Mouse (Mus musculus): ENCODE results near the gene Hapln2. TPM values are rescaled to one million over a fixed set of nuclear protein-coding genes. Genes with fewer than 3 reads are reported as not detected.

The Hapln2 gene
- polyA plus RNA-seq, 1 experiment from 2014 or later, result 0.18 TPM

DNA sequence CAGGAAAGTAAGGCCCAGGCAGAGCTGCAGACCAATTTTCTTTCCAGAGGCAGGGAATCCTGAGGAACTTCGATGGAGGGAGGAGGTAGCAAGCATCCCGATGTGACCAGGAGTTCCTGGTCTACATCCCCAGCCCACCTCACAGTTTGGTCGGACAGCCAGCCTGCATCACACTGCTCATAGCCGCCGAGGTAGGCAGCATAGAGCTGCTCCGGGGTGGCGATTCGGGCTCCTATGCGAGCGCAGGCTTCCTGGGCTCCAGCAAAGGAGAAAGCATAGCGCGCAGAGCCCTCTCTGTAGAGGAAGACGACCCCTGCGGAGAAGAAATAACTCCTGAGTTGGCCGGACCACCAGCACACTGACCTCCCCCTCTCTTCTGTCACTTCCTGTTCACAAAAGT is 31.0 kb downstream of the Hapln2 start:
- Histone ChIP-seq H3K4me2 (ENCODE audit: low read depth, low read length) (no peak overlapping the region), H3K27me3 (ENCODE audit: control insufficient read depth, insufficient read depth, low read length) (peaks cover 85% of the 10 kb centered on the region), H3K9me3 (replicated peaks; ENCODE audit: control insufficient read depth, low read length) (no peaks in the 10 kb centered on the region), H3K4me3 (replicated peaks; ENCODE audit: low read length) (no peak overlapping the region), H3K36me3 (ENCODE audit: control insufficient read depth, insufficient read depth, low read length) (no peaks in the 10 kb centered on the region), H3K9ac (ENCODE audit: low read length) (no peak overlapping the region), H3K4me1 (ENCODE audit: control insufficient read depth, insufficient read depth, low read length) (peaks cover 11% of the 10 kb centered on the region), H3K27ac (ENCODE audit: low read length) (no peak overlapping the region)
- ATAC-seq (ENCODE audit: insufficient read depth, low FRiP score), result no peak
- 5% methylated on average over 15 of the region's 15 CpGs for WGBS

DNA sequence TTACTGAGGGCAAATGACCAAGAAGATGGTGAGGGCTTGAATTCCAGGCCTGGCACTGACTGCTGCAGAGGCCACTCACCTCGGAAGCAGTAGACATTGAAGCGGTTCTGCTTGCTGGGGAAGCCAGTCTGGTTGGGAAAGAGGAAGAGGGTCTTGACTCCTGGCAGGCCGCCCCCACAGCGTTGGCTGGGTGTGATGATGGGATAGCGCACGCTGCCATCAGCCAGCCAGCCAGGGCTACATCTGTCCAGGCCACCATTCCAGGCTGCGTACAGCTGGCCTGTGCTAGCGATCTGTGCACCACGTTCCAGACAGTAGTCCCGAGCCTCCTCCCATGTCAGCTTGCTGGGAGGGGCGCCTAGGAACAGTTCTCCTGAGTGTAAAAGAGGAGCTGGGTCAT is 32.1 kb downstream of the Hapln2 start:
- H3K9ac ChIP-seq (ENCODE audit: low read length), result no peak overlapping the region
- H3K36me3 ChIP-seq (ENCODE audit: control insufficient read depth, insufficient read depth, low read length), result no peaks in the 10 kb centered on the region
- no peaks in the 10 kb centered on the region for H3K9me3 ChIP-seq (replicated peaks; ENCODE audit: control insufficient read depth, low read length)
- no peak overlapping the region for H3K4me3 ChIP-seq (replicated peaks; ENCODE audit: low read length)
- peaks cover 77% of the 10 kb centered on the region for H3K27me3 ChIP-seq (ENCODE audit: control insufficient read depth, insufficient read depth, low read length)
- no peak overlapping the region for H3K4me2 ChIP-seq (ENCODE audit: low read depth, low read length)
- ATAC-seq (ENCODE audit: insufficient read depth, low FRiP score), result no peak
- H3K4me1 ChIP-seq (ENCODE audit: control insufficient read depth, insufficient read depth, low read length), result peaks cover 11% of the 10 kb centered on the region
- H3K27ac ChIP-seq (ENCODE audit: low read length), result no peak overlapping the region
- WGBS, result 37% methylated on average over 11 of the region's 11 CpGs

DNA sequence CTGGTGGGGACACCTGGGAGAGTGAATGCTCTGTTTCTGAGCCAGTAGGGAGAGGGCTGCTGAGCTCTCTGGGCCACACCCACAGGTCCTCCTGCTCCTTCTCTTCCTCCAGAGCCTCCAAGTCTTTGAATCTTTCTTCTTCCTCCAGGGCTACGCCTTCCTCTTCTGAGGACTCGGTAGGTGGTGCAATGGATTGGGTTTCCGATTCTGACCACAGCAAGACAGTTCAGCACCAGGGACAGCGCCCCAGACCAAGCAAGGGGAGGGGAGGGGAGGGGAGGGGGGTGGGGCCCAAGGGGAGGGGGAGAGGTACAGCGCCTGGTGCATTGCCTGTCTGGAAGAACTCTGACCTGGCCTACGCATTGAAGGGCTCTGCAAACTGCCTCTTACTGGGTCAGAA is 33.9 kb downstream of the Hapln2 start:
- Histone ChIP-seq H3K4me1 (ENCODE audit: control insufficient read depth, insufficient read depth, low read length) (no peaks in the 10 kb centered on the region), H3K9me3 (replicated peaks; ENCODE audit: control insufficient read depth, low read length) (no peaks in the 10 kb centered on the region)

DNA sequence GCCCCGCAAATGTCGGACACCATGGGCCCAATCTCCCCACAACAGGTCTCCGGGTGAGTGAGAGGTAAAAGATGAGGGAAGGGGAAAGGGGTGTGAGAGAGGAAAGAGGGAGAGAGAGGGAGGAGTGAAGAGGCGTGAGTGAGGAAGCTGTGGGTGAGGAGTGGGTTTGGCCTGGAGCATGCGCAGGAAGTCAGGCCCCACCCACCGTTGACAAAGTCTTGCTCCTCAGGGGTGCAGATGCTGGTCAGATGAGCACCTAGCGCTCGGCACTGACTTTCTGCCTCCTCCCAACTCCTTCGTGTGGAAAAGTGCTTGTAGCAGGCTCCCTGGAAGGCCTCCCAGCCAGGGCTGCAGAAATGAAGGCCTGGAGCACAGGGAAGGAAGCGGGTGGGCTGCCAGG is 37.4 kb downstream of the Hapln2 start:
- Histone ChIP-seq H3K27me3 (ENCODE audit: control insufficient read depth, insufficient read depth, low read length) (peaks cover 26% of the 10 kb centered on the region), H3K9me3 (replicated peaks; ENCODE audit: control insufficient read depth, low read length) (no peaks in the 10 kb centered on the region)
- WGBS, result 26% methylated on average over 10 of the region's 10 CpGs

More for the DNA sequence above, 33.9 kb downstream of the Hapln2 start:
- H3K27me3 ChIP-seq (ENCODE audit: control insufficient read depth, insufficient read depth, low read length), result peaks cover 61% of the 10 kb centered on the region
- no peak overlapping the region for H3K4me2 ChIP-seq (ENCODE audit: low read depth, low read length)
- H3K9ac ChIP-seq (ENCODE audit: low read length), result no peak overlapping the region
- ATAC-seq (ENCODE audit: insufficient read depth, low FRiP score), result no peak
- no peaks in the 10 kb centered on the region for H3K36me3 ChIP-seq (ENCODE audit: control insufficient read depth, insufficient read depth, low read length)
- no peak overlapping the region for H3K27ac ChIP-seq (ENCODE audit: low read length)
- H3K4me3 ChIP-seq (replicated peaks; ENCODE audit: low read length), result no peak overlapping the region
- WGBS, result 7% methylated on average over 6 of the region's 6 CpGs

DNA sequence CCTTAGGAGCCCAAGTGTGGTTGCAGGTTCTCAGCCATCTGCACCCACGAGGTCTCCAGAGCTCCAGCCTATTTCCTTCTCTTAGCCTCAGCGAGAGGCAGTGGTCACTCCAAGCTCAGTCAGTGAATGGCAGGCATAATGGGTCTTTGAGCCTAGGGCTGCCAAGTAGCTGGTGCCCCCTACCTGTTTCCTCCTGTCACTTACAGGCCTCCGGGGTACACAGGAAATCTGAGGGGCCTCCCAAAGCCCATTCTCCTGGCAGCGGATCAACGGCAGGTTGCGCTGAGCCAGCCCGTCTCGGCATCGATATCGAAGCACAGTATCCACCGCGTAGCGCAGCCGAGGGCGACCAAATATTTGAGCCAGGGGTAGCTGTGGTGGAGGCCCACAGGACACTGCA is 39.3 kb downstream of the Hapln2 start:
- Histone ChIP-seq H3K4me3 (replicated peaks; ENCODE audit: low read length) (peak overlapping the region; percentile 44), H3K27ac (ENCODE audit: low read length) (no peak overlapping the region), H3K9me3 (replicated peaks; ENCODE audit: control insufficient read depth, low read length) (no peaks in the 10 kb centered on the region), H3K9ac (ENCODE audit: low read length) (peak overlapping the region; percentile 63), H3K27me3 (ENCODE audit: control insufficient read depth, insufficient read depth, low read length) (peaks cover 8% of the 10 kb centered on the region), H3K36me3 (ENCODE audit: control insufficient read depth, insufficient read depth, low read length) (no peaks in the 10 kb centered on the region), H3K4me1 (ENCODE audit: control insufficient read depth, insufficient read depth, low read length) (peaks cover 37% of the 10 kb centered on the region), H3K4me2 (ENCODE audit: low read depth, low read length) (peak overlapping the region; percentile 76)
- no peak for ATAC-seq (ENCODE audit: insufficient read depth, low FRiP score)
- WGBS, result 4% methylated on average over 15 of the region's 15 CpGs

More for the DNA sequence above, 37.4 kb downstream of the Hapln2 start:
- ATAC-seq (ENCODE audit: insufficient read depth, low FRiP score), result no peak
- H3K4me2 ChIP-seq (ENCODE audit: low read depth, low read length), result no peak overlapping the region
- H3K9ac ChIP-seq (ENCODE audit: low read length), result no peak overlapping the region
- H3K27ac ChIP-seq (ENCODE audit: low read length), result no peak overlapping the region
- H3K4me1 ChIP-seq (ENCODE audit: control insufficient read depth, insufficient read depth, low read length), result peaks cover 24% of the 10 kb centered on the region
- no peaks in the 10 kb centered on the region for H3K36me3 ChIP-seq (ENCODE audit: control insufficient read depth, insufficient read depth, low read length)
- H3K4me3 ChIP-seq (replicated peaks; ENCODE audit: low read length), result no peak overlapping the region

DNA sequence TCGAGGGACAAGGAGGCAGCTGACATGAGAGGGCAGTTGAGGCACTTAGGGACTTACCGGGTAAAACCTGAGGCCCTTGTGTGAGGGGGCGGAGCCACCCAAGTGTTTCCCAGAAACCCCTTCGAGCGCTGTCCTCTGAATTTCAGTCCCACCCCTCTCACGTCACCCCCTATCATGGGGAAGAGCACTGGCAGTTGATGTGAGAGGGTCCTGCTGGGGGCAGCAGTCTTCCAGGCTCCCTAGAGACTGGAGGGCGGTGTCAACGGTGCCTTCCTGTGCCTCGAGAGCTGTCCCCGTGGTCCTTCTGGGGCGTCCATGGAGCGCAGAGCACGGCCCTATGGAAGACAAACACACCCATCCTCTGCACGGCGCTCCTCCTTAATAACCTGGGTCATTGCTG is 39.8 kb downstream of the Hapln2 start:
- Histone ChIP-seq H3K27me3 (ENCODE audit: control insufficient read depth, insufficient read depth, low read length) (peaks cover 6% of the 10 kb centered on the region), H3K4me1 (ENCODE audit: control insufficient read depth, insufficient read depth, low read length) (peaks cover 42% of the 10 kb centered on the region), H3K4me2 (ENCODE audit: low read depth, low read length) (peak overlapping the region; percentile 76), H3K9ac (ENCODE audit: low read length) (peak overlapping the region; percentile 63), H3K27ac (ENCODE audit: low read length) (0 out of 2 replicates have a peak overlapping the region, but pooled peaks have one; percentile 47), H3K9me3 (replicated peaks; ENCODE audit: control insufficient read depth, low read length) (no peaks in the 10 kb centered on the region), H3K36me3 (ENCODE audit: control insufficient read depth, insufficient read depth, low read length) (no peaks in the 10 kb centered on the region), H3K4me3 (replicated peaks; ENCODE audit: low read length) (peak overlapping the region; percentile 44)
- WGBS, result under 1% methylated on average over 15 of the region's 15 CpGs
- ATAC-seq (ENCODE audit: insufficient read depth, low FRiP score), result peak; percentile 26; the same call in 1 of the 2 replicates

DNA sequence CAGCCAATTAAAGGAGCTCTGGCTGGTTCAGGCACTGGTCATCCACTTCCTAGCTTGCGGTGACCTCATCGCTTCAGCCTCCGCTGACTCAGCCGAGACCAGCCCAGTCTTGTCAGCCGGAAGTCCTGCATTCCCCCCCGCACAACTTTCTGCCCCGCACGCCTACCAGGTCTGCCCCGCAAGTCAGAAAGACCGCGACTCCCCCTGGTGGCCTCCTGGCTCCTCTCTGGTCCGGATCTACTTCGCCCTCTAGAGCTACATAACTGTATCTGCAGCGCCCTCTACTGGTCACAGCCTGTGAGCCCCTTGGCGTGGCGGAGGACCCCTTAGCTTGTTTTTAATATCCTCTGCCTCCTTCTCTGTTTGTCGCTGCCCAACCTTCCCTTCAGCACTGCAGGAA is 40.5 kb downstream of the Hapln2 start:
- 0% methylated on average over 17 of the region's 17 CpGs for WGBS
- ATAC-seq (ENCODE audit: insufficient read depth, low FRiP score), result peak; percentile 76
- Histone ChIP-seq H3K36me3 (ENCODE audit: control insufficient read depth, insufficient read depth, low read length) (no peaks in the 10 kb centered on the region), H3K4me2 (ENCODE audit: low read depth, low read length) (peak overlapping the region; percentile 76), H3K9me3 (replicated peaks; ENCODE audit: control insufficient read depth, low read length) (no peaks in the 10 kb centered on the region), H3K4me1 (ENCODE audit: control insufficient read depth, insufficient read depth, low read length) (peaks cover 49% of the 10 kb centered on the region), H3K9ac (ENCODE audit: low read length) (peak overlapping the region; percentile 63), H3K27ac (ENCODE audit: low read length) (peak overlapping the region; percentile 54; the same call in 1 of the 2 replicates), H3K4me3 (replicated peaks; ENCODE audit: low read length) (peak overlapping the region; percentile 44), H3K27me3 (ENCODE audit: control insufficient read depth, insufficient read depth, low read length) (peaks cover 6% of the 10 kb centered on the region)

DNA sequence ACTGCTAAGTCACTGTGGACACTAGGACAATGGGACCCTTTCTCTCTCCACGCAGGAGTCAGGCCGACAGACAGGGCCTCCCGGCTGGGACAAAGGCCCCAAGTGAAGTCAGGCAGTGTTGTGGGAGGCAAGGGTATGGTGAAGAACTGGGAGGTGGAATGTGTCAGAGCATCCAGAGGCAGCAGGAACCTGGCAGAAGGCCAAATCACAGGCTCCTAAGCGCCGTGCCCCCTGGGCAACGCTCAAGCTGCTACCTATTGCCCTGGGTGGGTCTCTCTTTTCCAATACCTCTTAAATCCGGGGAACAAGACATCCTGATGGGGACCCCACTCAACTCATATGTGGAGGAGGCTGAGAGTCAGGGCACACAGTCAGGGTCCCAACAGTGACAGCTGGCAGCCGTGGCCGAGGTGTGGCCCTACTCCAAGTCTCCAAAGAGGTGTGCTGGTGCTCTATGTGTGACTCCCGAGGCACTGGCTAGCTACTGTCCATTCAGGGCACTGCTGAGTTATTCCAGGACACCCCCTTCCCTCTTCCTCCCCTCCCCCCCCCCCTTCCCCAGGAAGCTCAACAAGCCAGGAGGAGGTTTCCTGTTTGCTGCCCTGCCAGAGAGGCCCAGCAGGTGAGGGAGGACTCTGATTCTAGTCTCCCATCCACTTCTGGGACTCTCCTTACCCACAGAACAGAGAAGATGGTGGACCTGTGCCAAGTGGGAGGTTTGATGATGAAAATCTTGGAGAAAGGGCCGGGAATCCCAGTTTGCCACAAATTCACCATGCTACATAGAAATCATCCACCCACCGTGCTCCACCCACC is 41.7 kb downstream of the Hapln2 start:
- H3K4me2 ChIP-seq (ENCODE audit: low read depth, low read length), result 0 out of 2 replicates have a peak overlapping the region, but pooled peaks have one; percentile 0
- H3K9me3 ChIP-seq (replicated peaks; ENCODE audit: control insufficient read depth, low read length), result no peaks in the 10 kb centered on the region
- 44% methylated on average over 12 of the region's 12 CpGs for WGBS
- no peak overlapping the region for H3K4me3 ChIP-seq (replicated peaks; ENCODE audit: low read length)
- peak overlapping the region; percentile 66 for H3K27ac ChIP-seq (ENCODE audit: low read length)
- ATAC-seq (ENCODE audit: insufficient read depth, low FRiP score), result no peak
- H3K4me1 ChIP-seq (ENCODE audit: control insufficient read depth, insufficient read depth, low read length), result peaks cover 59% of the 10 kb centered on the region
- H3K36me3 ChIP-seq (ENCODE audit: control insufficient read depth, insufficient read depth, low read length), result no peaks in the 10 kb centered on the region
- peak overlapping the region; percentile 29; the same call in 1 of the 2 replicates for H3K9ac ChIP-seq (ENCODE audit: low read length)
- peaks cover 6% of the 10 kb centered on the region for H3K27me3 ChIP-seq (ENCODE audit: control insufficient read depth, insufficient read depth, low read length)

DNA sequence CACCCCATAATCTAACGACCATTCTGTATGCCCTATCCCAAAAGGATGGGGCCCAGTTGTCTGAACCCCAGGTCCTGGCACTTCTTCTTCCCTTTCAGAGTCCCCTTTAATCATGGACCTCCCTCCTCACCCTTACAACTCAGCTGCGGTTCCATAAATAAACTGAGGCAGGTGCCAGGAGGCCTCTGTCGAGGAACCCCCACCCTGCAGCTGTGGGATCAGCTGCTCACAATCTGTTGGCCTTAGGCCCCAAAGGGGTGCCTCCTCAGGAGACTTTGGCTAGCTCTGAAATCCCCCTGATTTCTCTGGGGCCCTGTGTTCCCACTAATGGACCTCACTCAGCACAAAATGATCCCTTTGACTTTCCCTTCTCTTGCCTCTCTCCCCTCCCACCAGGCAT is 43.3 kb downstream of the Hapln2 start:
- no peaks in the 10 kb centered on the region for H3K36me3 ChIP-seq (ENCODE audit: control insufficient read depth, insufficient read depth, low read length)
- no peak for ATAC-seq (ENCODE audit: insufficient read depth, low FRiP score)
- peak overlapping the region; percentile 96 for H3K27ac ChIP-seq (ENCODE audit: low read length)
- peak overlapping the region; percentile 63; the same call in 1 of the 2 replicates for H3K9ac ChIP-seq (ENCODE audit: low read length)
- H3K4me1 ChIP-seq (ENCODE audit: control insufficient read depth, insufficient read depth, low read length), result peaks cover 59% of the 10 kb centered on the region
- H3K4me2 ChIP-seq (ENCODE audit: low read depth, low read length), result no peak overlapping the region; the same call in 1 of the 2 replicates
- no peak overlapping the region for H3K4me3 ChIP-seq (replicated peaks; ENCODE audit: low read length)
- 50% methylated on average over 3 of the region's 3 CpGs for WGBS
- H3K9me3 ChIP-seq (replicated peaks; ENCODE audit: control insufficient read depth, low read length), result no peaks in the 10 kb centered on the region
- no peaks in the 10 kb centered on the region; the same call in 1 of the 2 replicates for H3K27me3 ChIP-seq (ENCODE audit: control insufficient read depth, insufficient read depth, low read length)
